Mouse (Mus musculus) neural tube, embryonic 10.5 days (tissue): Measurements from ENCODE around the gene Utp14a.

ENCODE experiments used
- DNase-seq: peaks from one replicate; pipeline ENCODE4 v3.0.0-alpha.2; 2017; ENCODE audit warnings: low spot score; ENCODE audit errors: extremely low spot score

Gene Utp14a

GRCm38 (mm10) chrX:48310706-48311517 lies 54.2 kb downstream of the Utp14a start:
- DNase-seq: peak; percentile 31

GRCm38 (mm10) chrX:48311727-48312126 lies 55.1 kb downstream of the Utp14a start:
- DNase-seq: no peak

- DNase-seq: peak; percentile 67
Measured at GRCm38 (mm10) chrX:48314530-48315079, 57.9 kb downstream of the Utp14a start.

- no peak for DNase-seq
Measured at GRCm38 (mm10) chrX:48317444-48317843, 60.8 kb downstream of the Utp14a start.

- DNase-seq: no peak
Measured at GRCm38 (mm10) chrX:48318194-48318593, 61.5 kb downstream of the Utp14a start.
